Mouse (Mus musculus): ENCODE measurements at regions not wholly inside any gene's neighbourhood (a gene's known extent, or its start where the extent isn't known, plus 50 kb on each side); places are given as distances from the start of the nearest gene placed in this dataset.

DNA sequence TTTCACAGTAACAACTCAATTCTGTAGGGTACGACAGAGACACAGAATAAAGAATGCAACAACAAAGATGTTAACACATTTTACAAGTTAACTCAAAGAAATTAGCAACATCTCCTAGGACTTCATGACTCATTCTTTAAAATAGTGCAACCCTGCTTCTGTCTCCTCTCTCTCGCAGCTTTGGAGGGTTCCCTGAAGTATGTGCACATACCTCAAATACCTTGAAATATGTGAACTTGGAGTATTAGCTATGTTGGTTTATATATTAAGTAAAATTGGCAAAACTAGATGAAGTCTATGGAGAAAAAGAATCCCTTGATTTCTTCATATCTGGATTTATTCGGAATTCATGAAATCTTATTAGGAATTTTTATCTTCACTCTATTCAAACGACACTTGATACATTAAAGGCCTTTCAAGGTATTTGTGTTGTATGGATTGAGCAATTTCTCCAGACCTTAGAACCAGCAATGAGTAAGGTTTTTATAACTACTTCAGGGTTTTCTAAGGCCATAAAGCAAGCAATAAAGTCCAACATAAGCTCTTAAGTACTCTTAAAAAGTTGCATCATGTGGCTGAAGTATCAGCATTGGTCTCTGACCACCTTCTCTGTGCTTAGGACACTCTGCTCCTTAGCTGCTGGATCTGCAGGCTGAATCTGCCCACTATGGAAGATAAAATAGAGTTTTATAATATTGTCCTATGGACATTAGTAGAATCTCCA is 82.8 kb upstream of the Robo1 start:
- TF ChIP-seq EP300 (IDR thresholded peaks at IDR 0.05; ENCODE audit: insufficient read depth, low read depth, low read length) (no peak), CTCF (IDR thresholded peaks at IDR 0.05) (no peak)

Data from heart, adult 2 months (tissue).